Mouse (Mus musculus) retina, postnatal 1 day (tissue): Measurements from ENCODE around the gene Olfr60.

ENCODE experiments used
- DNase-seq: peaks from one replicate; pipeline ENCODE4 v3.0.0-alpha.2; 2012

Gene Olfr60

GRCm38 (mm10) chr7:140361571-140361970, at the start of gene Olfr60:
Olfr60 (minus strand) TSS chr7:140361671.
- no peak for DNase-seq

GRCm38 (mm10) chr7:140402818-140403217, 41.3 kb upstream of the Olfr60 start, which contains the start of gene Olfr531:
Olfr531 (minus strand) TSS chr7:140402918.
- no peak for DNase-seq

GRCm38 (mm10) chr7:140376911-140377310, 15.4 kb upstream of the Olfr60 start:
- no peak for DNase-seq

- no peak for DNase-seq
Measured at GRCm38 (mm10) chr7:140376231-140376630, 14.8 kb upstream of the Olfr60 start, which contains the start of gene Olfr530. Olfr530 (minus strand) TSS chr7:140376331.

- DNase-seq = no peak
Measured at GRCm38 (mm10) chr7:140374300-140374699, 12.8 kb upstream of the Olfr60 start.

GRCm38 (mm10) chr7:140333717-140334116, 27.8 kb downstream of the Olfr60 start, which contains the start of gene Olfr527:
Olfr527 (plus strand) TSS chr7:140334017.
- no peak for DNase-seq

GRCm38 (mm10) chr7:140329766-140330304, 31.6 kb downstream of the Olfr60 start:
- no peak for DNase-seq

GRCm38 (mm10) chr7:140321135-140321534, 40.3 kb downstream of the Olfr60 start:
- DNase-seq = no peak

- no peak for DNase-seq
Measured at GRCm38 (mm10) chr7:140320558-140320957, 40.9 kb downstream of the Olfr60 start, which contains the start of gene Olfr525. Olfr525 (plus strand) TSS chr7:140320858.

- DNase-seq = no peak
Measured at GRCm38 (mm10) chr7:140319861-140320385, 41.5 kb downstream of the Olfr60 start.

GRCm38 (mm10) chr7:140299416-140299815, 62.1 kb downstream of the Olfr60 start:
- DNase-seq = no peak

GRCm38 (mm10) chr7:140296876-140297275, 64.6 kb downstream of the Olfr60 start:
- DNase-seq = no peak

GRCm38 (mm10) chr7:140295746-140296145, 65.7 kb downstream of the Olfr60 start:
- DNase-seq = no peak
